Mouse (Mus musculus) G1E (cell line): Measurements from ENCODE around the gene Ncoa3. TPM values are rescaled to one million over a fixed set of nuclear protein-coding genes. Genes with fewer than 3 reads are reported as not detected.
"Not testable (repeated sequence)": the region's sequence is repeated elsewhere in the genome, so short reads cannot be mapped to it uniquely, and the experiment has no call there.

Experiments used
- ATAC-seq: 2 replicates; pipeline ENCODE4 v1.8.0; 2016; ENCODE audit warnings: mild to moderate bottlenecking; ENCODE audit not compliant: insufficient number of reproducible peaks, poor library complexity, low FRiP score, severe bottlenecking; ENCODE audit errors: extremely low read depth
- DNase-seq: peaks from one replicate; pipeline ENCODE4 v3.0.0; 2012; ENCODE audit warnings: low spot score
- H3K27me3 ChIP-seq: 2 replicates; pipeline ENCODE4 v1.6.1; 2012; ENCODE audit warnings: mild to moderate bottlenecking, low read length, inconsistent platforms; ENCODE audit not compliant: insufficient read depth
- H3K36me3 ChIP-seq: replicated peaks from 2 replicates; pipeline ENCODE3; 2012; ENCODE audit warnings: mild to moderate bottlenecking, inconsistent platforms
- H3K4me1 ChIP-seq: 2 replicates; pipeline ENCODE4 v1.6.1; 2012; ENCODE audit warnings: low read depth, low read length, inconsistent platforms, mixed read lengths; ENCODE audit not compliant: insufficient read depth
- H3K4me3 ChIP-seq: 2 replicates; pipeline ENCODE4 v1.5.1; 2012; ENCODE audit warnings: low read depth, mild to moderate bottlenecking, inconsistent platforms, low read length, moderate library complexity, mixed read lengths
- H3K9me3 ChIP-seq: replicated peaks from 2 replicates; pipeline ENCODE4 v1.6.1; 2012; ENCODE audit warnings: inconsistent platforms
- CTCF ChIP-seq: IDR thresholded peaks from 2 replicates; pipeline ENCODE4 v1.5.1; 2012; ENCODE audit warnings: low read depth, low read length, inconsistent platforms, mixed read lengths
- GATA1 ChIP-seq: IDR thresholded peaks from 2 replicates; pipeline ENCODE4 v1.6.1; 2012; ENCODE audit warnings: borderline replicate concordance, low read length, inconsistent platforms, mixed read lengths
- GATA2 ChIP-seq: IDR thresholded peaks from 2 replicates; pipeline ENCODE4 v1.6.1; 2012; ENCODE audit warnings: low read depth, low read length, inconsistent platforms, borderline replicate concordance
- POLR2AphosphoS5 ChIP-seq: IDR thresholded peaks from 2 replicates; pipeline ENCODE4 v1.6.1; 2012; ENCODE audit warnings: low read depth, low read length, inconsistent platforms; ENCODE audit not compliant: insufficient replicate concordance
- TAL1 ChIP-seq: conservative IDR thresholded peaks from 2 replicates; pipeline ENCODE4 v1.6.1; 2012; ENCODE audit warnings: low read depth, low read length, inconsistent platforms, mixed read lengths
- polyA plus RNA-seq: library from polyadenylated mRNA; stranded (reverse); fragments of >175 nt; gene quantifications from 2 replicates; pipeline ENCODE4 v1.2.3, GENCODE M21; 2012
- total RNA-seq, 2 experiments: library from RNA; stranded (forward) in 1 of 2; stranded (reverse) in 1 of 2; fragments of 200-1000 nt in 1 of 2; fragments of >200 nt in 1 of 2; fragmentation: Nextera tagmentation in 1 of 2; gene quantifications; 2 replicates each; pipeline ENCODE4 v1.2.3; 2014 to 2017

Gene Ncoa3
- total RNA-seq (2014; fragmentation: Nextera tagmentation) (16.6 and 17.9 TPM in 2 replicates), total RNA-seq (2017) (13.6 and 14.6 TPM in 2 replicates), polyA plus RNA-seq (6.4 and 8.2 TPM in 2 replicates)

DNA sequence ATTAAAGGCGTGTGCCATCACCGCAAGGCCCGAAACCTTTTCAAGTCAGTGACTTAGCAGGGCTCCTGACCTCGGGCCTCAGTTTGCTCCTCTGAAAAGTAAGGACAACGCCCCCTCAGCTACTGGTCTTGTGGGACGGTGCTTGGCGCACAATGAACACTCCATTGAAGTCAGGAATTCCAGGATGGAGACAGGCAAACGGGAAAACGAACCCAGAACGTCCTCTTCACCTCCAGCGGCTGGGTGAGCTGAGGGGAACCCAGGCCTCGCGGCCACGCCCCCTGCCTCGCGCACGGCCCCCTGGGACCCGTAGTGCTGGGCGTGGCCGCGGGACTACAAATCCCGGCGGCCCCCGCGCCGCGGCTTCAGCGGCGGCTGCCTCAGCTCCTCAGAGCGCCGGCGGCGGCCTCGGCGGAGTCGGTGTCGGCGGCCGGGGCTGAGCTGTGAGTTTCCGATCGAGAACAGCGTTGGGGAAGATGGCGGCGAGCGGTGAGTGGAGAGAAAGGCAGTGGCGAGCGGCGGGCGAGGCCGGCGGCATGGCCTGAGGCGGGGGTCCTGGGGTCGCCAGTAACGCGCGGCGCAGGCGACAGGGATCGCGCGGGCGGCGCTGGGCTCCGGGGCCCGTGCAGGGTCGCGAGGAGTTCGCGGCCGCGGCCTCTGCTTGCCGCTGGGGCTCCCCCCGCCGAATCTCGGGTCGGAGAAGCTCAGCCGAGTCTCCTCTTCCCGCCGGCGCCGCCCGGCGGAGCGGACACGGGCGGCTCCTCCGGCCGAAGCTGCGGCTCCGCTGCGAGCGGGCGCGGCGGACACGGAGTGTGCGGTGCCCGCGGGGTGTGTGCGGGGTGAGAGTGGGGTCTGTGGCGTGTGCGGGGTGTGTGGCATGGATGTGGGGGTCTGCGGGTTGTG is at the start of gene Ncoa3:
TSS of gene Ncoa3 (plus strand) at position 367 of the 903 bp plus-strand sequence.
- TF ChIP-seq GATA2 = no peak
- TF ChIP-seq GATA1 = no peak
- no peak for TF ChIP-seq POLR2AphosphoS5
- peaks cover 17% of the 10 kb centered on the region for H3K4me1 ChIP-seq

DNA sequence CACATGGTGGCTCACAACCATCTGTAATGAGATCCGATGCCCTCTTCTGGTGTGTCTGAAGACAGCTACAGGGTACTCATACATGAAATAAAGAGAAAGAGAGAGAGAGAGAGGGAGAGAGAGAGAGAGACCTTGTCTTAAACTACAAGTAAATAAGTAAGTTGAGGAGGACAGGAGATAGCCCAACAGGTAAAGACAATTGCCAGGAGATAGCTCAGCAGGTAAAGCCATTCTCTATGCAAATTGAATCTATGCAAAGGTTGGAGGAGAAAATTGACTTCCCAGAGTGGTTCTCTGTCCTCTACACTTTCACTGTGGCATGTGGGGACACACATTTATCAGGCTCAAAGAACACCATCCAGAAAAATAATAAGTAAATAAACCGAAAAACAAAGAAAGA is 49.3 kb upstream of the Ncoa3 start:
- Histone ChIP-seq H3K4me1 (peaks cover 6% of the 10 kb centered on the region), H3K36me3 (no peaks in the 10 kb centered on the region), H3K9me3 (no peaks in the 10 kb centered on the region), H3K27me3 (no peaks in the 10 kb centered on the region), H3K4me3 (no peak overlapping the region)
- ATAC-seq (no peak), DNase-seq (no peak)
- TF ChIP-seq GATA2 = no peak
- TF ChIP-seq GATA1 = no peak
- no peak for TF ChIP-seq POLR2AphosphoS5
- TF ChIP-seq TAL1 = no peak
- TF ChIP-seq CTCF = no peak

More for the DNA sequence above, at the start of gene Ncoa3:
- ATAC-seq (peak; percentile 82), DNase-seq (peak; percentile 93)
- Histone ChIP-seq H3K36me3 (peaks cover 3% of the 10 kb centered on the region), H3K27me3 (peaks cover 18% of the 10 kb centered on the region), H3K4me3 (peak within 1 kb of the TSS; percentile 91), H3K9me3 (no peaks in the 10 kb centered on the region)

DNA sequence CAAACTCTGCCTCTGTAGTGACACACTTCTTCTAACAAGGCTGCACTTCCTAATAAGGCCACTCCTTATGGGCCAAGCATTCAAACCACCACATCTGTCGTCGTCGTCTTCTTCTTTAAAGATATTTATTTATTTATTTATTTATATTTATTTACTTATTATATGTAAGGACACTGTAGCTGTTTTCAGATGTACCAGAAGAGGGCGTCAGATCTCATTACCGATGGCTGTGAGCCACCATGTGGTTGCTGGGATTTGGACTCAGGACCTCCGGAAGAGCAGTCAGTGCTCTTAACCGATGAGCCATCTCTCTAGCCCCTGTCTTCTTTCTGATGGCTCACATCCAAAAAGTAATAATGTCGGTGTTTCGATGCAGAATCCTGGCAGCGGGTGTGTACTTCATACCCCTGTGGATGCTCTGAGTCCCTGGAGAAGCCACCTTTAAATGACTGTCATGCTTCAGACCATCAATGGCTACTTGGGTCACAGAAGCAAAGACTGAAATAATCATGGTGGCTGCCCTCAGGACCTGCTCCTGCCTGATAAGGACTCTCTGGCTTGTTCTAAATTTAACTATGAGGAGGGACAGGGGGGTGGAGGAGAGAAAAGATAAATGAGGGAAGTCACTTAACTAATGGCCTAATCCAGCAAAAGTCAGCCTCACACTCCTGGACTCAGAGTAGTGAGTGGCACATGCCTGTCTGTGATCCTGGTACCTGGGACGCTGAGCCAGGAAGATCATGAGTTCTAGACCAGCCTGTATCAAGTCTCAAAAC is 47.7 kb upstream of the Ncoa3 start:
- TF ChIP-seq POLR2AphosphoS5 = no peak
- TF ChIP-seq CTCF = no peak
- no peak for TF ChIP-seq GATA1
- TF ChIP-seq TAL1 = no peak
- TF ChIP-seq GATA2 = no peak
- Histone ChIP-seq H3K9me3 (no peaks in the 10 kb centered on the region), H3K36me3 (no peaks in the 10 kb centered on the region), H3K27me3 (no peaks in the 10 kb centered on the region), H3K4me3 (no peak overlapping the region), H3K4me1 (peaks cover 6% of the 10 kb centered on the region)
- DNase-seq (no peak), ATAC-seq (peak; percentile 45)

DNA sequence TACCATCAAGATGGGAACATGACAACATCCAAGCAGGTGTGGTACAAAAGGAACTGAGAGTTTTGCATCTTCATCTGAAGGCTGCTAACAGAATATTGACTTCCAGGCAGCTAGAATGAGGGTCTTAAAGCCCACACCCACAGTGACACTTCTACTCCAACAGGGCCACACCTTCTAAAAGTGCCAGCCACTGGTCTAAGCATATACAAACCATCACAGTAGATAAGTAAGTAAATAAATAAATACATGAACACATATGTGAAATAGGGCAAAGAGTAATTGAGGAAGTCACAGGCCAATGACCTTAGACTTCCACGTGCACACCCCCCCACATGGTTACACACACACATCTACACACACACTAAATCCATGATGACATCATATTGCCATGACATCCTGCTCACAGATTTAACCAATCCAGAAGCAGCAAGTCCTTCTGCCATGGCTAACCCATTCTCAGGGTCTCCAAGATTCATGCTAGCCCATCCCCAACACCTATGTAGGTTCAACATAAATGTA is 46.3 kb upstream of the Ncoa3 start:
- DNase-seq = no peak
- no peaks in the 10 kb centered on the region for H3K27me3 ChIP-seq
- H3K9me3 ChIP-seq = no peaks in the 10 kb centered on the region
- peaks cover 6% of the 10 kb centered on the region for H3K4me1 ChIP-seq
- ATAC-seq = no peak
- no peak overlapping the region for H3K4me3 ChIP-seq
- H3K36me3 ChIP-seq = no peaks in the 10 kb centered on the region
- no peak for TF ChIP-seq POLR2AphosphoS5
- no peak for TF ChIP-seq CTCF
- TF ChIP-seq TAL1 = no peak
- TF ChIP-seq GATA2 = no peak
- TF ChIP-seq GATA1 = no peak

DNA sequence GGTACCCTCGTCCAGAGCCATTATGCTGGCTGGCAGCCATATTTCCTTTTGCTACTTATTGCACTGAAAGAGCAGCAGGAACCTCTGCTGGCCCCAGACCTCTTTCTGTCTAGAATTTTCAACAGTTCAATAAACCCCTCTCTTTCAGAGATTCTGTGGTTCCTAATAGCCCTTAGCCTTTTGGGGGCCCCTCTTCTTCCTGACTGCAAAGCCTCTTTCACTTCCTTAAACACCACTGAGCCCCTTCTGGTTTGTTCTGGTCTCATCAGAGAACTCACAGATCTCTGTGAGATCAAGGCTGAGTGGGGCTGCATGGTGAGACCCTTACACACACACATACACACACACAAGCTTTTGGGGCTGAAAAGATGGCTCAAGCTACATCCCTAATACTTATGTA is 44.4 kb upstream of the Ncoa3 start:
- H3K9me3 ChIP-seq = no peaks in the 10 kb centered on the region
- peaks cover 6% of the 10 kb centered on the region for H3K4me1 ChIP-seq
- no peak for TF ChIP-seq GATA2
- TF ChIP-seq GATA1 = no peak
- no peak for TF ChIP-seq POLR2AphosphoS5
- TF ChIP-seq CTCF = no peak
- no peak for TF ChIP-seq TAL1
- ATAC-seq = no peak
- H3K27me3 ChIP-seq = peaks cover 5% of the 10 kb centered on the region; the same call in 1 of the 2 replicates
- H3K4me3 ChIP-seq = no peak overlapping the region
- no peaks in the 10 kb centered on the region for H3K36me3 ChIP-seq
- DNase-seq = no peak

DNA sequence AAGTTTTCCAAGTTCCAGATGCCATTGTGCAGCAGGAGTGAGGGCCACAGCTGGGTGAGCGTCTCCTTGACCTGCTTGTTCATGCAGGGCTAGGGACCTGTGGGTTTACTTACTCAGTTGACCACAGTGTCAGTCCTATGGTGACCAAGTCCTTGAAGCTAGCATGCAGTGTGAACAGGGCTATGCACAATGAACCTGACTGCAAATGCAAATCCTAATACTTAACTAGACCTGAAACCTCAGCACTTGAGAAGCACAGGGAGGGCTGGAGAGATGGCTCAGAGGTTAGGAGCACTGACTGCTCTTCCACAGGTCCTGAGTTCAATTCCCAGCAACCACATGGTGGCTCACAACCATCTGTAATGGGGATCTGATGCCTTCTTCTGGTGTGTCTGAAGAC is 43.7 kb upstream of the Ncoa3 start:
- not testable (repeated sequence) for H3K36me3 ChIP-seq, H3K4me1 ChIP-seq, H3K9me3 ChIP-seq, DNase-seq, ATAC-seq, H3K27me3 ChIP-seq, H3K4me3 ChIP-seq
